Mouse (Mus musculus): ENCODE measurements around the gene Oxt.

The Oxt gene

GRCm38 (mm10) chr2:130578148-130578547 is 2.2 kb downstream of the Oxt start:
- peak; percentile 77 for DNase-seq (ENCODE audit: inconsistent ontology term)

- DNase-seq (ENCODE audit: inconsistent ontology term) = no peak
Measured at GRCm38 (mm10) chr2:130579791-130580190, 3.8 kb downstream of the Oxt start.

GRCm38 (mm10) chr2:130581201-130581600 is 5.2 kb downstream of the Oxt start:
- no peak for DNase-seq (ENCODE audit: inconsistent ontology term)

GRCm38 (mm10) chr2:130582552-130582951 is 6.6 kb downstream of the Oxt start, which contains the start of gene Avp:
Gene Avp, minus strand, starts transcription at chr2:130582554.
- no peak for DNase-seq (ENCODE audit: inconsistent ontology term)

DNA sequence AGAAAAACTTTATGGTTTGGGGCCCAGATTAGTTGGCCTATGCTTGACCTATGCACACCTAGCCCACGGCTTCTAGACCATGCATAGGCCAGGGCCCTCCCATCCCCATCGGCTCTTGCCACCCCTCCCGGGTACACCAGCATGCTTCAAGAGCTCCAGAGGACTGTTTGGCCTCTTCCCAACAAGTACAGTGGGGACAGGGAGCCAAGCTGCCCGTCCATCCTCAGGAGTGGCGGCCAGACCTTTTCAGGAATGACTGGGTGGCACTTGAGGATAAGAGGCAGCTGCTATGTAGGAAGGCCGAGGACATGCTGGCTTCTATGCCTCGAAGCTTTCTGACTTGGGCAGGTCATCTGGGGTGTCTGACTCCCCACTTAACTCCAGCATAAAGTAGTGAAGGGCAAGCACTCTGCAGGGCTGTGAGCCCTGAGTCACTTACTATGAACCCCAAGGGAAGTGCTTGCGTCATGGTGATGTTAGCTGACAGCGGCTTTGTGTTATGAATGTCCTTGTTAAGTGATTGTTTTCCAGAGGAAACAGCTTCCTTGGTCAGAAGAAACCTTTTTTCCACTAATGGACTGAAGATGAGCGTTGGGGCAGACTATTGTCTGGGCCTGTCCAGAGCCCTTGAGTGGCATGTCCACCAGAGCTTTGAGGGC is 8.1 kb downstream of the Oxt start:
- no peak for DNase-seq (ENCODE audit: inconsistent ontology term)

DNA sequence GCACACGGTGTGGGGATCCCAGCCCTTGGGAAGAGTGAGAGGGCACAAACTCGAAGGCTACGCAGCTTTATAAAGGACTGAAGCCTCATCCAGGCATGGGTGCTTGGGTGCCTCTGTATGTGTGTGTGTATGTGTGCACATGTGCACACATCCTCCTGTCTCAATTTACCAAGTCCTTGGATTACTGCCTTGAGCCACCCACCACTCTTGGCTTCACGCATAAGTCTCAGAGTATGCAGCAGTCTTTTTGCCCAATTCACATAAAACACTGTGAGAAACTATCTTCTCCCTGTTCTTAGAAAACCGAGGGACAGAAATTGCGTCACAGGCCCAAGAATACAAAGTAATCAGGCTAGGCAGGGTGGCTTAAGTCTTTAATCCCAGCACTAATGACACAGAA is 10.0 kb downstream of the Oxt start:
- DNase-seq (ENCODE audit: inconsistent ontology term) = no peak

GRCm38 (mm10) chr2:130588373-130588772 is 12.4 kb downstream of the Oxt start:
- DNase-seq (ENCODE audit: inconsistent ontology term) = no peak

DNA sequence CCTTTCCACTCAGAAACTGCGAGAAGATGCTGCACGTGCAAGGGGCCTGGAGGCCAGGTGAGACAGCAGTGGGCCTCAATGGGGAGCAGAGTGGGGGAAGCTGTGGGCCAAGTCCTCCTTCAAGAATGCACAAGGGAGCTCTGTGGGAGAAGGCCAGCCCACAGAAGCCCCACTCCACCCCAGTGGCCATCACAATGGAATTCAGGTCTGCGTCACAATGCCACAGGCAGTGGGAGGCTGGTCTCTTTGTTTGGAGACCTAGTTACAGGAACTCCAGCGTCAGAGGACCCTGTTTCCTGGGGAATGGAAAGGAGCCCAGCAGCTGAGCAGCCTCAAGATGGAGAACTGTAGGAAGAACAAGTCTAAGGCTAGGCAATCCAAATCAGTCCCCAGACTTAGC is 13.2 kb downstream of the Oxt start:
- DNase-seq (ENCODE audit: inconsistent ontology term) = peak; percentile 72

DNA sequence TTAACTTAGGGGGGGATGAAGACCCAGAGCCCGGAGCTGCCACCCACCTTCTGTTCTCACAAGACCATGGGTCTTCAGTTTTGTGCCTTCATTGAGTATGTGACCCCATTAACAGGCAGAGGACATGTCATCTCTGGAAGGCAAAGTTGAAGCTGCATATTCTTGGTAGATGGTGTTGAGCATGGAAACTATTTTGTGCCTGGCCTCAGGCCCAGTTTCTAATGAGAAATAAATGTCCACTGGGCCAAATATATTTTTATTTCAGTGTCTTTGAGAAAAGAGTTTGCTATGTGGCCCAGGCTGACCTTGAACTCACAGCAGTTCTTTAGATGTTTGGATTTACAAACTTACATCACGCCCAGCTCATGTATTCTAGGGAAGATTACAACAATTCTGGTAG is 13.8 kb downstream of the Oxt start:
- no peak for DNase-seq (ENCODE audit: inconsistent ontology term)

- DNase-seq (ENCODE audit: inconsistent ontology term) = no peak
Measured at GRCm38 (mm10) chr2:130591016-130591415, 15.0 kb downstream of the Oxt start.

GRCm38 (mm10) chr2:130595596-130595995 is 19.6 kb downstream of the Oxt start:
- DNase-seq (ENCODE audit: inconsistent ontology term) = no peak

DNA sequence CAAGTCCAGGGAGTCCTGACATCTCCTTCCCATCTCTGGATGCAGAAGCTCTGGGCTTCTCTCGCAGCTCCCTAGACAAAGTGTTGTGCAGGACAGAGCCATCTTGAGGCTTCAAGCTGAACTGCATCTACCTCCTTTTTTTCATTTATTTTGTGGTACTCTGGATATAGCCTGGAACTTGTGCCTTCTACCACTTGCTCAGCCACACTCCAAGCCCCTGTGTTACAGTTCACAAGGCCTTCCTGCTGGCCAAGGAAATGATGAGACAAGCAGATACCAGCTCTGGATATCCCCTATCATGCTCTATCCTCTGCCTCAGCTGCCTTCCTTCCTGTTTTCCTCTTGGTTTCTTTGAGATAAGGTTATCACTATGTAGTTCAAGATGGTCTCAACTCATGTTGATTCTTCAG is 21.6 kb downstream of the Oxt start:
- no peak for DNase-seq (ENCODE audit: inconsistent ontology term)

DNA sequence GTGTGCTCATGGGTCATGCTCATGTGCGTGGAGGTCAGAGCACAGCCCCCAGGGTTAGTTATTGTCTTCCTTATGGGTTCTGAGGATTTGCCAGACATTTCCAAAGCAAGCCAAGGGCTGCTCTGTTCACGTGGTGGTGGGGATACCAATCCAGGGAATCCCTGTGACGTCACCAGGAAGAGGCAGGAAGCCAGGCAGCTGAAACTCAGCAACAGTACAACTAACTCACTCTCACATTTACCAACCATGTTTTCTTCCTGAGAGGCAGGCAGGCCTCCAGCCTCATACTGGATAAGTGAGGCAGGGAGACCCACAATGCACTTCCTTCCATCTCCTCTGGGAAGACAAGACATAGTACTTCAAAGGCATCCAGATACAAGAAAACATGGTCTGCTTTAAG is 22.4 kb downstream of the Oxt start:
- no peak for DNase-seq (ENCODE audit: inconsistent ontology term)

DNA sequence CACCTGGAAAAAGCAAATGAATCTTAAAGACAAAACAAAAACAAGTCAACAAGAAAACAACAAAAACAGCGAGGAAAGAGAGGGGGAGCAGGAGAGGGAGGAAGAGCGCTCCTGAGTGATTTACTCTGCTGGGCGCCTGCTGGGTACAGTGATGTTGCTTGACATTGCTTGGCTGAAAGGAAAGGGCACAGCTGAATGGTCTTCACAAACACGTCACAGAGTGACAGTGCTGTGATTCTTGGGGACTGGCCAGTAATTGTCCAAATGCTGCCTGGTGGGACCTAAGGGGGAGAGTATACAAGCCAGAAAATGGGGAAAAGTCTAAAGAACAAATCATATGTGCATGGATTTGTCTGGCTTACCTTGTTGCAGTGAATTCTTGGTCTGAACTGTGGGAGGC is 26.2 kb downstream of the Oxt start:
- no peak for DNase-seq (ENCODE audit: inconsistent ontology term)

DNA sequence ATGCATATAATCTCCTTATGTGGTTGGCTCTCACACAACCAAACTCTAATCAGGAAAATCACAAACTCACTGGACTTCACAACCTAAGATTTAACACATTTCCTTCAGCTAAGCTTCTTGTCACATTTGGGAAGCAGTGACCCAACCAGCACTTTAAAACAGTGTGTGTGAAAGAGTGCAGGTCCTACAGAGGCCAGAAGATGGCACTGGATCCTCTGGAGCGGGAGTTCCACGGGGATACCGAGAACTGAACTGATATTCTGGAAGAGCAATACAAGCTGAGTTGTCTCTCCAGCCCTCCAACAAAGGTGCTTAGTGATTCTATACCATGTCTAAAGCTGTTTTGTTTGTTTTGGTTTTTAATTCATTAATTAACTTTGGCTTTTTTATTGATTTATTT is 37.1 kb downstream of the Oxt start:
- no peak for DNase-seq (ENCODE audit: inconsistent ontology term)

GRCm38 (mm10) chr2:130618972-130619371 is 43.0 kb downstream of the Oxt start:
- no peak for DNase-seq (ENCODE audit: inconsistent ontology term)

All from Muller cell, postnatal 12 days (primary cell).